Mouse (Mus musculus): ENCODE results near the gene B3gnt3.

- TF ChIP-seq POLR2A (IDR thresholded peaks at IDR 0.05; ENCODE audit: low read depth, low read length) = peak; percentile 38
- TF ChIP-seq CTCF (conservative IDR thresholded peaks at IDR 0.05; ENCODE audit: insufficient read depth, insufficient read length, low read depth, low read length) = no peak
These were observed 25.4 kb downstream of the B3gnt3 start, which contains the start of gene Jak3 for GRCm38 (mm10) chr8:71676020-71676741.
